Mouse (Mus musculus) liver, embryonic 15.5 days (tissue): ENCODE results near the gene Higd1c. TPM values are rescaled to one million over a fixed set of nuclear protein-coding genes. Genes with fewer than 3 reads are reported as not detected.

Experiments used
- ATAC-seq: fragments of 200-750 bp; cut with Nextera tagmentation; 2 replicates; pipeline ENCODE4 v1.8.0; 2017; ENCODE audit warnings: moderate number of reproducible peaks, mild to moderate bottlenecking, moderate library complexity; ENCODE audit not compliant: insufficient read depth
- H3K27ac ChIP-seq: fragments of 300-500 bp; sonication (generic); replicated peaks from 2 replicates; pipeline ENCODE4 v1.5.1; 2015; ENCODE audit warnings: mild to moderate bottlenecking, inconsistent platforms
- H3K27me3 ChIP-seq: fragments of 300-500 bp; sonication (generic); 2 replicates; pipeline ENCODE4 v1.6.1; 2015; ENCODE audit warnings: mild to moderate bottlenecking, inconsistent platforms
- H3K36me3 ChIP-seq: fragments of 300-500 bp; sonication (generic); replicated peaks from 2 replicates; pipeline ENCODE4 v1.6.1; 2015; ENCODE audit warnings: moderate library complexity, mild to moderate bottlenecking, inconsistent platforms
- H3K4me1 ChIP-seq: fragments of 300-500 bp; sonication (generic); replicated peaks from 2 replicates; pipeline ENCODE4 v1.6.1; 2015; ENCODE audit warnings: inconsistent platforms
- H3K4me2 ChIP-seq: fragments of 300-500 bp; sonication (generic); 2 replicates; pipeline ENCODE4 v1.6.1; 2015; ENCODE audit warnings: moderate library complexity, mild to moderate bottlenecking, inconsistent platforms
- H3K4me3 ChIP-seq: fragments of 300-500 bp; sonication (generic); replicated peaks from 2 replicates; pipeline ENCODE4 v1.5.1; 2015; ENCODE audit warnings: mild to moderate bottlenecking, inconsistent platforms
- H3K9ac ChIP-seq: fragments of 300-500 bp; sonication (generic); 2 replicates; pipeline ENCODE4 v1.6.1; 2015; ENCODE audit warnings: moderate library complexity, mild to moderate bottlenecking, inconsistent platforms
- H3K9me3 ChIP-seq: fragments of 300-500 bp; sonication (generic); replicated peaks from 2 replicates; pipeline ENCODE4 v1.6.1; 2016; ENCODE audit warnings: inconsistent platforms
- WGBS: fragments of 180-500 bp; shearing (Covaris S2); methylation state at CpG from one replicate; pipeline ENCODE4 v1.1.7; 2015; ENCODE audit warnings: mixed read lengths; ENCODE audit not compliant: insufficient replicate concordance; 5-methylcytosine and 5-hydroxymethylcytosine counted together
- polyA plus RNA-seq: library from polyadenylated mRNA; unstranded; fragments of >200 nt; fragmentation: Nextera tagmentation; extraction: Ambion mirVana; gene quantifications from 2 replicates; pipeline ENCODE4 v1.2.1, GENCODE M21; 2015

Higd1c gene
- polyA plus RNA-seq, 1 experiment from 2014 or later, result not detected

GRCm38 (mm10) chr15:100422899-100423860 is 58.8 kb downstream of the Higd1c start:
- no peaks in the 10 kb centered on the region for H3K9me3 ChIP-seq
- H3K36me3 ChIP-seq, result 0 out of 2 replicates have a peak, but pooled peaks cover under 1% of the 10 kb centered on the region
- peak overlapping the region; percentile 99 for H3K27ac ChIP-seq
- H3K9ac ChIP-seq, result peak overlapping the region; percentile 98
- peak overlapping the region; percentile 99 for H3K4me3 ChIP-seq
- under 1% methylated on average over 65 of the region's 65 CpGs for WGBS
- peaks cover 55% of the 10 kb centered on the region for H3K4me1 ChIP-seq
- peak overlapping the region; percentile 99 for H3K4me2 ChIP-seq
- peak; percentile 89 for ATAC-seq
- peaks cover 43% of the 10 kb centered on the region for H3K27me3 ChIP-seq

GRCm38 (mm10) chr15:100423916-100424315 is 59.6 kb downstream of the Higd1c start:
- WGBS, result 2% methylated on average over 14 of the region's 14 CpGs
- no peak for ATAC-seq

GRCm38 (mm10) chr15:100424396-100425122 is 60.2 kb downstream of the Higd1c start, which contains the start of gene Slc11a2:
Gene Slc11a2 (minus strand): TSS chr15:100425072.
- 0 out of 2 replicates have a peak within 1 kb of the TSS, but pooled peaks have one; percentile 29 for H3K27ac ChIP-seq
- peaks cover 43% of the 10 kb centered on the region for H3K27me3 ChIP-seq
- WGBS, result 29% methylated on average over 17 of the region's 17 CpGs

More at GRCm38 (mm10) chr15:100423916-100424315, 59.6 kb downstream of the Higd1c start:
- H3K9ac ChIP-seq, result peak overlapping the region; percentile 65
- H3K36me3 ChIP-seq, result no peaks in the 10 kb centered on the region
- H3K27me3 ChIP-seq, result peaks cover 43% of the 10 kb centered on the region
- H3K27ac ChIP-seq, result 0 out of 2 replicates have a peak overlapping the region, but pooled peaks have one; percentile 29
- no peaks in the 10 kb centered on the region for H3K9me3 ChIP-seq
- H3K4me1 ChIP-seq, result peaks cover 48% of the 10 kb centered on the region
- H3K4me2 ChIP-seq, result peak overlapping the region; percentile 99
- H3K4me3 ChIP-seq, result peak overlapping the region; percentile 99

GRCm38 (mm10) chr15:100428296-100428905 is 64.1 kb downstream of the Higd1c start:
- no peak overlapping the region for H3K4me2 ChIP-seq
- no peak overlapping the region for H3K27ac ChIP-seq
- no peak for ATAC-seq
- no peaks in the 10 kb centered on the region for H3K36me3 ChIP-seq
- H3K27me3 ChIP-seq, result peaks cover 40% of the 10 kb centered on the region
- H3K4me1 ChIP-seq, result peaks cover 24% of the 10 kb centered on the region
- WGBS, result 73% methylated on average over 13 of the region's 13 CpGs
- H3K9me3 ChIP-seq, result no peaks in the 10 kb centered on the region
- no peak overlapping the region for H3K9ac ChIP-seq
- no peak overlapping the region for H3K4me3 ChIP-seq

More at GRCm38 (mm10) chr15:100424396-100425122, 60.2 kb downstream of the Higd1c start, which contains the start of gene Slc11a2:
- Histone ChIP-seq H3K36me3 (no peaks in the 10 kb centered on the region), H3K4me2 (peak within 1 kb of the TSS; percentile 99), H3K4me1 (peaks cover 42% of the 10 kb centered on the region), H3K4me3 (peak within 1 kb of the TSS; percentile 99), H3K9ac (peak within 1 kb of the TSS; percentile 65), H3K9me3 (no peaks in the 10 kb centered on the region)
- no peak for ATAC-seq

- no peak for ATAC-seq
These were observed 65.7 kb downstream of the Higd1c start for GRCm38 (mm10) chr15:100429959-100430565.

GRCm38 (mm10) chr15:100433234-100433633 is 68.9 kb downstream of the Higd1c start:
- Histone ChIP-seq H3K4me1 (peaks cover 33% of the 10 kb centered on the region), H3K4me2 (no peak overlapping the region), H3K9me3 (no peaks in the 10 kb centered on the region), H3K27me3 (no peaks in the 10 kb centered on the region), H3K4me3 (no peak overlapping the region), H3K9ac (no peak overlapping the region), H3K27ac (0 out of 2 replicates have a peak overlapping the region, but pooled peaks have one; percentile 33), H3K36me3 (no peaks in the 10 kb centered on the region)
- WGBS, result 21% methylated on average over 4 of the region's 4 CpGs
- ATAC-seq, result peak; percentile 76

More at GRCm38 (mm10) chr15:100429959-100430565, 65.7 kb downstream of the Higd1c start:
- Histone ChIP-seq H3K4me1 (peaks cover 23% of the 10 kb centered on the region), H3K27me3 (peaks cover 24% of the 10 kb centered on the region), H3K9ac (no peak overlapping the region), H3K4me3 (no peak overlapping the region), H3K9me3 (no peaks in the 10 kb centered on the region), H3K27ac (no peak overlapping the region), H3K4me2 (no peak overlapping the region), H3K36me3 (no peaks in the 10 kb centered on the region)
- WGBS, result 63% methylated on average over 11 of the region's 11 CpGs

Other genes with a start within 250 kb of the Higd1c start
- gene Atf1, start 136.7 kb upstream of the Higd1c start, polyA plus RNA-seq, result 33.4 and 34.4 TPM in 2 replicates
- gene Tmprss12, start 83.7 kb upstream of the Higd1c start, polyA plus RNA-seq, result not detected in 2 replicates
- gene Mettl7a1, start 60.4 kb upstream of the Higd1c start, polyA plus RNA-seq, result 8.9 and 9.7 TPM in 2 replicates
- not detected in 2 replicates for gene Mettl7a3, start 29.6 kb upstream of the Higd1c start, polyA plus RNA-seq
- 0.17 and 0.25 TPM in 2 replicates for gene Methig1, start 11.4 kb upstream of the Higd1c start, polyA plus RNA-seq
- gene Mettl7a2, start 11.3 kb upstream of the Higd1c start, polyA plus RNA-seq, result not detected in 2 replicates
- gene Gm5475, start 57.6 kb downstream of the Higd1c start, polyA plus RNA-seq, result 0.05 TPM in 2 replicates
- 39.7 and 43.9 TPM in 2 replicates for gene Slc11a2, start 60.5 kb downstream of the Higd1c start, polyA plus RNA-seq
- 11.9 and 14.3 TPM in 2 replicates for gene Letmd1, start 104.5 kb downstream of the Higd1c start, polyA plus RNA-seq
- 0.81 and 0.97 TPM in 2 replicates for gene Csrnp2, start 130.9 kb downstream of the Higd1c start, polyA plus RNA-seq
- gene Tfcp2, start 187.5 kb downstream of the Higd1c start, polyA plus RNA-seq, result 3.7 and 4.1 TPM in 2 replicates
- 0.14 and 0.37 TPM in 2 replicates for gene Pou6f1, start 235.4 kb downstream of the Higd1c start, polyA plus RNA-seq